Mouse (Mus musculus) bone marrow macrophage, adult 2 months (primary cell): ENCODE data around the gene Ankrd36. TPM values are rescaled to one million over a fixed set of nuclear protein-coding genes. Genes with fewer than 3 reads are reported as not detected.

Source experiments
- H3K27ac ChIP-seq: 2 replicates; pipeline ENCODE4 v1.5.1; 2012; ENCODE audit warnings: low read depth, low read length; ENCODE audit not compliant: insufficient read depth
- H3K4me1 ChIP-seq: 2 replicates; pipeline ENCODE4 v1.6.1; 2012; ENCODE audit warnings: low read length; ENCODE audit not compliant: control insufficient read depth, insufficient read depth
- H3K4me3 ChIP-seq: 2 replicates; pipeline ENCODE4 v1.5.1; 2012; ENCODE audit warnings: mild to moderate bottlenecking, low read length, moderate library complexity; ENCODE audit not compliant: insufficient read depth
- CTCF ChIP-seq: IDR thresholded peaks from 2 replicates; pipeline ENCODE4 v1.5.1; 2012; ENCODE audit warnings: low read depth, mild to moderate bottlenecking, low read length, moderate library complexity
- POLR2A ChIP-seq: IDR thresholded peaks from 2 replicates; pipeline ENCODE4 v1.6.1; 2012; ENCODE audit warnings: mild to moderate bottlenecking, low read depth, low read length, borderline replicate concordance
- polyA plus RNA-seq: library from polyadenylated mRNA; stranded (reverse); fragments of >200 nt; gene quantifications from 2 replicates; pipeline ENCODE4 v1.2.4, GENCODE M21; 2012; ENCODE audit not compliant: missing spikeins, insufficient read depth, insufficient read length

The Ankrd36 gene
- polyA plus RNA-seq, result not detected in 2 replicates

- no peak for TF ChIP-seq POLR2A
- TF ChIP-seq CTCF, result no peak
- no peak within 1 kb of the TSS for H3K27ac ChIP-seq
- H3K4me1 ChIP-seq, result peaks cover 23% of the 10 kb centered on the region
- no peak within 1 kb of the TSS for H3K4me3 ChIP-seq
These were observed at the start of gene Ankrd36 for GRCm38 (mm10) chr11:5569474-5569873. Ankrd36 (plus strand) TSS chr11:5569684.

GRCm38 (mm10) chr11:5520412-5521265 is 48.8 kb upstream of the Ankrd36 start, which contains the start of gene Xbp1:
Xbp1 (plus strand) TSS chr11:5520659.
- TF ChIP-seq POLR2A, result 0 out of 2 replicates have a peak, but pooled peaks have one; percentile 45
- TF ChIP-seq CTCF, result no peak
- Histone ChIP-seq H3K27ac (peak within 1 kb of the TSS; percentile 93), H3K4me3 (peak within 1 kb of the TSS; percentile 97), H3K4me1 (peaks cover 23% of the 10 kb centered on the region)

DNA sequence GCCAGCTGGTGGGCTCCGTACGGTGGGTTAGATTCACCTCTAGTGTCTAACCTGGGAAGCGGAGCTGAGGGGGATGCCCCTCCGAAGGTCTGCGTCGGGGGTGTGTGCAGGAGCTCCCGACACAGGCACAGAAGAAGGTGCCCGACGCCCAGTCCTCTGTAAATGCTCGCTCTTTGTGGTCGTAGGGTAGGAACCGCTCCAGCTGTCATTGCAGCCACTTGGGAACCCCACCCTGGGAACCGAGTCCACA is 48.3 kb upstream of the Ankrd36 start:
- H3K27ac ChIP-seq, result peak overlapping the region; percentile 84
- peaks cover 23% of the 10 kb centered on the region for H3K4me1 ChIP-seq
- H3K4me3 ChIP-seq, result peak overlapping the region; percentile 97
- no peak for TF ChIP-seq CTCF
- TF ChIP-seq POLR2A, result no peak

DNA sequence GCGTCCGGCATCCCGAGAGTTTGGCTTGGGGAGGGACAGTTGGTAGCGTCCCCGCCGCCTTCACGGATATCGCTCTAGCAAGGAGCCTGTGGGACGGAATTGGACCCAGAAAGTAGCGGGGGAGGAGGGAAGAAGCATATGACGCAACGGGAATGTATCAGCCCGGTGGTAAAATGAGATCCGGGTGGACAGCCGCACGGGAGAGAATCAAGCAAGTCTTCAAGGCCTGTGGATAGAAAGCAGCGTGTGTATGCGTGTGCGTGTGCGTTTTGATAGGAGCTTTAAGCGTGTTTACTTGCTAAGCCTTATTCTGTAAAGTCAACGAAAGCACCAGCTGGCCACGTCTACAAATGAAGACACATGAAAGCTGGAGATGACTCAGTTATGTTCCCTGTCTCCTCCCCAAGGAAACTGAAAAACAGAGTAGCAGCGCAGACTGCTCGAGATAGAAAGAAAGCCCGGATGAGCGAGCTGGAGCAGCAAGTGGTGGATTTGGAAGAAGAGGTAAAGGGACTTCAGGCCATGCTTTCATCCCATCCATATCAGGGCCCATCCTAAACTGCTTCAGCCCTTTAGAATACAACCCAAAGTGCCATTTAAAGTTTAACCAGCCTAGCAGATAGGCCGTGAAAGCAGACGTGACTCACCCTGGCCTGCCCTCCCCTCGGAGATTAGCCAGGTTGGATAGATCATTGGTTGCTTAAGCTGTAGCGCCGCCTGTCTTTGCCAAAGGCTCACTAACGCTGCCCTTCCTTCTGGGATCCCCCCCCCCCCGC is 47.8 kb upstream of the Ankrd36 start:
- H3K4me3 ChIP-seq, result peak overlapping the region; percentile 97
- no peak for TF ChIP-seq CTCF
- TF ChIP-seq POLR2A, result no peak
- peak overlapping the region; percentile 84 for H3K27ac ChIP-seq
- peaks cover 23% of the 10 kb centered on the region for H3K4me1 ChIP-seq

GRCm38 (mm10) chr11:5522798-5523415 is 46.6 kb upstream of the Ankrd36 start:
- H3K4me3 ChIP-seq, result peak overlapping the region; percentile 97; the same call in 1 of the 2 replicates
- TF ChIP-seq POLR2A (no peak), CTCF (no peak)
- H3K4me1 ChIP-seq, result peaks cover 23% of the 10 kb centered on the region
- no peak overlapping the region for H3K27ac ChIP-seq

- TF ChIP-seq CTCF (no peak), POLR2A (no peak)
- Histone ChIP-seq H3K27ac (no peak overlapping the region), H3K4me1 (peaks cover 29% of the 10 kb centered on the region), H3K4me3 (no peak overlapping the region)
These were observed 44.1 kb upstream of the Ankrd36 start for GRCm38 (mm10) chr11:5525418-5525817.

GRCm38 (mm10) chr11:5526573-5527439 is 42.7 kb upstream of the Ankrd36 start:
- Histone ChIP-seq H3K27ac (no peak overlapping the region), H3K4me3 (no peak overlapping the region), H3K4me1 (peaks cover 37% of the 10 kb centered on the region)
- TF ChIP-seq CTCF (no peak), POLR2A (no peak)

GRCm38 (mm10) chr11:5527865-5528523 is 41.5 kb upstream of the Ankrd36 start:
- H3K4me1 ChIP-seq, result peaks cover 33% of the 10 kb centered on the region
- H3K27ac ChIP-seq, result no peak overlapping the region

More at GRCm38 (mm10) chr11:5527865-5528523, 41.5 kb upstream of the Ankrd36 start:
- H3K4me3 ChIP-seq, result no peak overlapping the region
- TF ChIP-seq POLR2A (no peak), CTCF (no peak)
